Mouse (Mus musculus): ENCODE results near the gene Ect2.

DNA sequence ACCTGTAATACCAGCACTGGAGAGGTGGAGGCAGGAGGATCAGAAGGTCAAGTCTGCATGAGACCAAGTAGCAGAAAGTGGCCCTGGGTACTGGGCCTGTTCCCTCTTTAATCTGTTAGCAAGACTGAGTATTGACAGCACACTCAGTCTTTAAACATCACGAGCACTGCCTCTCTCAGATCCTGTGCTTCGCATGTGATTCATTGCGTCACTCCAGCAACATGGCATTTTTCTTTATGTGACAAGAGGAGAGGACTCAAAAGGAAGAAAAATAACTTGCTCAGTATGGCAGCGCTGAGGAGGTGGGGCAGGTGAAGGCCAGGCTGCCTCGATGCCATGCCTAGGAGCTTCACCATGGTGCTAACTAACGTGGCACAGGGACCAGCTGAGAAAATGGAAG lies 38.2 kb upstream of the Ect2 start:
- TF ChIP-seq CTCF (IDR thresholded peaks at IDR 0.05; ENCODE audit: borderline replicate concordance, insufficient read depth, low read length) (no peak), POLR2A (IDR thresholded peaks at IDR 0.05; ENCODE audit: low read depth, low read length) (no peak)
